Mouse (Mus musculus) thymus, adult 2 months (tissue): Measurements from ENCODE around the gene Gm12185. TPM values are rescaled to one million over a fixed set of nuclear protein-coding genes. Genes with fewer than 3 reads are reported as not detected.
"Not testable (repeated sequence)": the region's sequence is repeated elsewhere in the genome, so short reads cannot be mapped to it uniquely, and the experiment has no call there.

ENCODE experiments used
- DNase-seq: peaks from one replicate; pipeline ENCODE4 v3.0.0; 2021
- H3K27ac ChIP-seq: fragments of 200-500 bp; 2 replicates; pipeline ENCODE4 v1.5.1; 2012; ENCODE audit warnings: low read length, control low read depth; ENCODE audit not compliant: control insufficient read depth, insufficient read depth
- H3K27me3 ChIP-seq: fragments of 200-500 bp; 2 replicates; pipeline ENCODE4 v1.6.1; 2012; ENCODE audit warnings: mild to moderate bottlenecking, low read length, moderate library complexity, mixed read lengths; ENCODE audit not compliant: control insufficient read depth, insufficient read depth
- H3K36me3 ChIP-seq: fragments of 200-500 bp; 2 replicates; pipeline ENCODE4 v1.6.1; 2012; ENCODE audit warnings: mild to moderate bottlenecking, low read length, moderate library complexity; ENCODE audit not compliant: control insufficient read depth, insufficient read depth
- H3K4me1 ChIP-seq: fragments of 200-500 bp; replicated peaks from 2 replicates; pipeline ENCODE4 v1.6.1; 2012; ENCODE audit warnings: low read length; ENCODE audit not compliant: control insufficient read depth, insufficient read depth
- H3K4me3 ChIP-seq: fragments of 200-500 bp; 2 replicates; pipeline ENCODE4 v1.5.1; 2012; ENCODE audit warnings: mild to moderate bottlenecking, low read length, control low read depth, moderate library complexity; ENCODE audit not compliant: control insufficient read depth, insufficient read depth
- WGBS: fragments of 180-500 bp; shearing (Covaris S2); methylation state at CpG from one replicate; pipeline ENCODE4 v1.1.7; 2018; 5-methylcytosine and 5-hydroxymethylcytosine counted together
- polyA plus RNA-seq: library from polyadenylated mRNA; depleted of rRNA; stranded (reverse); fragments of >200 nt; gene quantifications from 2 replicates; pipeline ENCODE4 v1.2.3, GENCODE M21; 2012; rRNA removed

Gene Gm12185
- 0.31 and 0.73 TPM in 2 replicates for polyA plus RNA-seq

DNA sequence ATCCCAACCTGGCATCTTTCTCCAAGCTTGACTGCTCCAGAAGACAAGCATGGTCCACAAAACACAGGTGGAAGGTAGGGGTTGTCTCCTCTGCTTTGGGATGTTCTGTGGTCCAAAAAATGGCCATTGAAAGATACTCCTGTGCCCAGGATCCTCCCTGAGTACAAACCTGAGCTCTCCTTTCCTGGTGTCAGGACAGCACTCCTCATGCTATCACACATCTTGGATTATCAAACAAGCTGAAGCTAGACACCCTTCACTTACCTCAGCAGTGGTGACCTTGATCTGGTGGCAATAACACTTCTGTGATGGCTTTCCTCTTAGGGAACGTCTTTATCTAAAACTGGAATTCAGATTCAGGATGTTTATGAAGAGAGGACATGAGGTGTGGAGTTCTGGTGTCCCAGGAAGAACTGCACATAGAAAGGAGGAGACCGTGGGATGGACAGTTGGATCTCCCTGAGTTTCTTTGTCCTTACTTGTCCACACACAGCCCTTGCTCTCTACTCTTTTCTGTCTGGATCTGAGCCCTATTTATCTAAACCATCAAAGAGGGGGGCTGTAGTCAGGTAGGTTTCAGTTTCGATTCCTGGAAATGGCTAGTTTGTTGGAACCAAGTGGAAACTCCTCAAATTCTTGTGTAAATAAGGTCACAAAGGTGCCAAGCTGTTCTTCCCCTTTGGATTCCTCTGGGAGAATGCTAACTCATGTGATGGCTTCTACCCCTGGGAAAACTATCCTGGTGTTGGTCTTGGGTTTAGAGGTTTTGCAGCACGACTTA lies at the start of gene Gm12185:
Gm12185 (minus strand) TSS at position 487 of the 781 bp plus-strand sequence.
- peaks cover 15% of the 10 kb centered on the region for H3K4me1 ChIP-seq
- 0 out of 2 replicates have a peak within 1 kb of the TSS, but pooled peaks have one; percentile 27 for H3K27ac ChIP-seq
- not testable (repeated sequence) for H3K27me3 ChIP-seq, H3K4me3 ChIP-seq, H3K36me3 ChIP-seq
- 10% methylated on average over 4 of the region's 4 CpGs for WGBS
- peak; percentile 21 for DNase-seq

- not testable (repeated sequence) for DNase-seq, H3K4me3 ChIP-seq, H3K4me1 ChIP-seq, H3K36me3 ChIP-seq, H3K27me3 ChIP-seq, H3K27ac ChIP-seq
These were observed 20.0 kb upstream of the Gm12185 start for GRCm38 (mm10) chr11:49012074-49012473.

GRCm38 (mm10) chr11:49006785-49007184 lies 14.8 kb upstream of the Gm12185 start:
- not testable (repeated sequence) for H3K27ac ChIP-seq
- WGBS: 93% methylated on average over 1 of the region's 1 CpGs

DNA sequence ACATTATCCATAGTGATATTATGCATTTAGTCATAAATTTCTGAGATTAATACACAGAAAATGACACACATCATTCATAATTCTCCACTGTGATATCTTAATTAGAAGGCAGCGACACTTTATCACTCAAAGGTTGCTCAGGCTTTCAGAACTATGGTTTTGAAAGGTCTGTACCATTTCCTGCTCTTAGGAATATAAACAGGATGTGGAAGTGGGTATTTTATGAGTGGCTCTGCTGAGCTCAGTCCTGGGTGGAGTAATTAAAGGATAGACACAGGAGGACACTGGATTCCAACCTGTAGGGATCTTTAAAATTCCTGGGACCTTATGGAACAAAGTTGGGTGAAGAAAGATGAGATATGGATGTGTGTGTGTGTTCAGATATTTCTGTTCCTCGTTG lies 14.3 kb upstream of the Gm12185 start:
- not testable (repeated sequence) for H3K27me3 ChIP-seq, H3K27ac ChIP-seq, DNase-seq, H3K4me3 ChIP-seq, H3K4me1 ChIP-seq, H3K36me3 ChIP-seq
- 42% methylated on average over 2 of the region's 2 CpGs for WGBS

More at GRCm38 (mm10) chr11:49006785-49007184, 14.8 kb upstream of the Gm12185 start:
- not testable (repeated sequence) for H3K4me3 ChIP-seq, H3K4me1 ChIP-seq, H3K36me3 ChIP-seq, DNase-seq, H3K27me3 ChIP-seq

DNA sequence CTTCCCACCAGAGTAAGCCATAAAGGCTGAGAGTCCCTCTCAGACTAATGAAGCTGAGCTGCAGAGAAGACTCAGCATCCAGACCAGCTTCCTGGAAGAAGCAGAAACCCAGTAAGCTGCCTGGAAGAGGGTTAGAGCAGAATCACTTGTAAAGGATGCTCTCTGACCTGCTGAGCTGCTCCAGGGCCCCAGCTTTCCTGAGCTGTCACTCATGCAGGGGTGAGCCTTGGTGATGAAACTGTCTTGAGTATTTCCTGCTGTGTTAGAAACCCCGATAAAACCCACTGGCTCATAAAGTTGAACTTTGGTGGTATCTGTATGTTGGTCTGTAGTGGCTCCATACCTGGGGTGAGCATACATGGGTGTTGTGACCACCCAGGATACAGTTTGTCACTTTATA lies 8.4 kb upstream of the Gm12185 start:
- not testable (repeated sequence) for H3K4me3 ChIP-seq, H3K27me3 ChIP-seq, H3K36me3 ChIP-seq, H3K4me1 ChIP-seq, H3K27ac ChIP-seq, DNase-seq
- 37% methylated on average over 1 of the region's 1 CpGs for WGBS

DNA sequence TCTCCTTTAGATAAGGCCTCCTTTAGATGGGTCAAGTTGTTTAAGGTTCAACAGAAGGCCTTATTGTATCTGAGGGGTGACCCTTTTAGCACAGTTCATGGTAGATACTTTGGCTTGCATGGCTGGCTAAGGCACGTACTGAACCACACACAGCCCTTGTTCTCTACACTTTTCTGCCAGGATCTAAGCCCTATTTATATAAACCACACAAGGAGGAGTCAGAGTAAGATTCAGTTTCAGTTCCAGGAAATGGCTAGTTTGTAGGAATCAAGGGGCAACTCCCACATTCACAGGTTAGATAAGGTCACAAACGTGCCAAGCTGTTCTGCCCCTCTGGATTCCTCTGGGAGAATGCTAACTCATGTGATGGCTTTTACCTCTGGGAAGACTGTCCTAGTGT lies 2.0 kb upstream of the Gm12185 start, which contains the start of gene Tgtp1:
Tgtp1 (minus strand) TSS at position 155 of the 400 bp plus-strand sequence.
- not testable (repeated sequence) for H3K36me3 ChIP-seq, DNase-seq, H3K27me3 ChIP-seq, H3K4me3 ChIP-seq
- H3K4me1 ChIP-seq: peaks cover 15% of the 10 kb centered on the region
- H3K27ac ChIP-seq: peak within 1 kb of the TSS; percentile 30; the same call in 1 of the 2 replicates
- WGBS: 9% methylated on average over 2 of the region's 2 CpGs

DNA sequence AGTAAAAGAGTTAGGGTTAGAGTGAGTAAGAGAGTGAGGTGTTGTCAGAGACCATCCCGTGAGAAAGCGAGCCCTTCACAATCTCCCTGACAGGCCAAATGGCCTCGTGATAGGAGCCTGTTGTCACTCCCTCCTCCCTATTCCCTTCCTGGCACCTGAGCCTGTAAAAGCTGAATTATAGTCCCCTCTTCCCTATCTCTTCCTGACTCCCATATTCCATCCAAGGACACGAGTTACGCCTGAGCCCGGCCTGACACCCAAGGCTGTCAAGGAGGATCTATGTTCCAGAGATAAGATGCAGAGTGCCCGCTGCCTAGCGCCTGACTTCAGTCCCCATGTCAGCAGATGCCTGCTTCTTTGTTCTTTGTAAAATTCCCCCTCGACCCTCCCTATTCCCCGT lies 1.3 kb upstream of the Gm12185 start:
- WGBS: 84% methylated on average over 10 of the region's 10 CpGs
- not testable (repeated sequence) for H3K4me3 ChIP-seq, DNase-seq, H3K27me3 ChIP-seq, H3K36me3 ChIP-seq
- Histone ChIP-seq H3K4me1 (peaks cover 15% of the 10 kb centered on the region), H3K27ac (peak overlapping the region; percentile 30; the same call in 1 of the 2 replicates)

GRCm38 (mm10) chr11:48989981-48990380 lies 2.0 kb downstream of the Gm12185 start:
- H3K27me3 ChIP-seq, H3K36me3 ChIP-seq, DNase-seq, H3K4me3 ChIP-seq, H3K27ac ChIP-seq: not testable (repeated sequence)
- H3K4me1 ChIP-seq: peaks cover 15% of the 10 kb centered on the region
- 17% methylated on average over 2 of the region's 2 CpGs for WGBS

GRCm38 (mm10) chr11:48988219-48988618 lies 3.8 kb downstream of the Gm12185 start:
- H3K36me3 ChIP-seq, H3K4me3 ChIP-seq, DNase-seq, H3K4me1 ChIP-seq, H3K27ac ChIP-seq, H3K27me3 ChIP-seq: not testable (repeated sequence)
- 31% methylated on average over 2 of the region's 3 CpGs for WGBS

GRCm38 (mm10) chr11:48982848-48983247 lies 9.2 kb downstream of the Gm12185 start:
- not testable (repeated sequence) for H3K27me3 ChIP-seq, H3K4me3 ChIP-seq, DNase-seq, H3K4me1 ChIP-seq, H3K36me3 ChIP-seq, H3K27ac ChIP-seq
- WGBS: no CpG with 5 or more reads among the region's 3 CpGs

DNA sequence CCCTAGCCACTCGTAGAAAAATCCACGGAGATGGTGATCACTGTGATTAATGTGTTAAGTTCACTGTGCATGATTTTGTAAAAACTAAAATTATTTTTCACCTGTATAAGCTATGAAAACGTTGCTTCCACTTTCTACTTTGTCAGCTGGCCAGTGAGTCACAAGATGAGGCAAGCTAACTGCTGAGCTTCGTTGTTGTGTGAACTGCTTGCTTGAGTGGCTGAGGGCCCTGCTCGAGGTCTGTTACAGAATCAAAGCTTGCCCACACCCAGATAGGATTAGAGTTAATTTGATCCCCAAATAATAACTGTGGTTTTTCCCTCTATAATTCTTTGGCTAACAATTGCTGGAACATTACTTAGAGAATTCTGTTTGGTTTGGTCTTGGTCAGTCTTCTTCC lies 12.0 kb downstream of the Gm12185 start:
- H3K4me1 ChIP-seq, DNase-seq, H3K27me3 ChIP-seq, H3K36me3 ChIP-seq, H3K4me3 ChIP-seq, H3K27ac ChIP-seq: not testable (repeated sequence)
- WGBS: no CpG with 5 or more reads among the region's 5 CpGs
